Mouse (Mus musculus): ENCODE results near the gene Dnm3. TPM values are rescaled to one million over a fixed set of nuclear protein-coding genes. Genes with fewer than 3 reads are reported as not detected.

The Dnm3 gene
- total RNA-seq, 4 experiments from 2014 or later = 4.6 to 7.6 (median 6.2) TPM

GRCm38 (mm10) chr1:162162677-162163076 lies 315.2 kb downstream of the Dnm3 start:
- DNase-seq (ENCODE audit: low spot score in 2 of 2) = no peak

GRCm38 (mm10) chr1:162162249-162162648 lies 315.6 kb downstream of the Dnm3 start:
- no peak for DNase-seq (ENCODE audit: low spot score in 2 of 2)

- no peak for DNase-seq (ENCODE audit: low spot score in 2 of 2)
These were observed 317.1 kb downstream of the Dnm3 start for GRCm38 (mm10) chr1:162160718-162161117.

DNA sequence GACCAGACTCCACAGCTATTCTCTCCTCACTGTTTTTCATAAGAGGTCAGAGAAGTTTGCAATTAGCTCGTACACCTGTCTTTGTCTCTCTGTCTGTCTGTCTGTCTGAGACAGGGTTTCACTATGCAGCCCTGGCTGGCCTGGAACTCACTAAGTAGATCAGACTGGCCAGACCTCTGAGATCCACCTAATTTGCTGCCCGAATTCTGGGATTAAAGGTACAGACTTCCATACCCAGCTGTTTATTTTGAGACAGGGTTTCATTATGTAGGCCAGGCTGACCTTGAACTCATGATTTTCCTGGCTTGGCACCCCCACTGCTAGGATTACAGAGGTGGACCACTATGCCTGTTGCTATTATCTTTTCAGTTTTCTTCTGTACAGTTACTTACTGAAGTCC lies 319.3 kb downstream of the Dnm3 start:
- no peak for DNase-seq (ENCODE audit: low spot score in 2 of 2)

- DNase-seq (ENCODE audit: low spot score in 2 of 2) = no peak
These were observed 320.2 kb downstream of the Dnm3 start for GRCm38 (mm10) chr1:162157659-162158058.

- no peak for DNase-seq (ENCODE audit: low spot score in 2 of 2)
These were observed 321.0 kb downstream of the Dnm3 start for GRCm38 (mm10) chr1:162156873-162157272.

DNA sequence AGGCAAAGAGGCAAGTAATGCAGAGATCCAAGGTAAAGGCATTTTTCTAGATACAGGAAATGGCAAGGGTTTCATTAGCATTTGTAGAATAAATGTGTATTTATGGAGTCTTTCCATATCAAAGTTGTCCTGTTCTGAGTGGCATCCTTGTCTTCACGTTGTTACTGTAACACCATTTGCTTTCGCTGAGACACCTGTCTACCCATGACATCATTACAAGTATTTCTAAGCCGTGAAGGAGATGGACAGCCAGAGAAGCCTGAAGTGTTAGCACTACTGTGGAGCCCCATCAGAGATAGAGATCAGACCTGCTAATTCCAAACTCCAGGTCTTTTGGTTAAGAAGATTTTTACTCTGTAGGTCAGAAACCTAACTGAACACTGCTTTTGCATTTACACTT lies 322.3 kb downstream of the Dnm3 start:
- no peak for DNase-seq (ENCODE audit: low spot score in 2 of 2)

- no peak for DNase-seq (ENCODE audit: low spot score in 2 of 2)
These were observed 324.7 kb downstream of the Dnm3 start for GRCm38 (mm10) chr1:162153118-162153517.

DNA sequence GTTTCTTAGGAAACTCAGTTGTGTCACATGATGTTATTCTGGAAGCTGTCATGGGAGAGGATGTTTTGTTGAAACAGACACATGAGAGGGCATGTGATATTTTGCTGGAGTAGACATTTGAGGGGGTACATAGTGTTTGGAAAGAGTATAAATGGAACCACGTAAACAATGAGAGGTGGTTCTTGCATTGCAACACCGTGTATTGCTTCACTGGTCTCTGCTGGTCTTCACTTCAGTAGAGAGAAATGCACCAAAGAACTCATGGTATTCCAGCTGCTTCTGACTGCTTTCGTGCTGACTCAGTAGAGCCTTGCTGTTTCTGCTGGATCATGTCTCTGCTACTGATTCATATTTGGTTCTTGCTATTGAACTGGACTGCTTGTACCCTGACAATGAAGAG lies 328.1 kb downstream of the Dnm3 start:
- DNase-seq (ENCODE audit: low spot score in 2 of 2) = no peak

- DNase-seq (ENCODE audit: low spot score in 2 of 2) = no peak
These were observed 330.3 kb downstream of the Dnm3 start for GRCm38 (mm10) chr1:162147554-162147953.

DNA sequence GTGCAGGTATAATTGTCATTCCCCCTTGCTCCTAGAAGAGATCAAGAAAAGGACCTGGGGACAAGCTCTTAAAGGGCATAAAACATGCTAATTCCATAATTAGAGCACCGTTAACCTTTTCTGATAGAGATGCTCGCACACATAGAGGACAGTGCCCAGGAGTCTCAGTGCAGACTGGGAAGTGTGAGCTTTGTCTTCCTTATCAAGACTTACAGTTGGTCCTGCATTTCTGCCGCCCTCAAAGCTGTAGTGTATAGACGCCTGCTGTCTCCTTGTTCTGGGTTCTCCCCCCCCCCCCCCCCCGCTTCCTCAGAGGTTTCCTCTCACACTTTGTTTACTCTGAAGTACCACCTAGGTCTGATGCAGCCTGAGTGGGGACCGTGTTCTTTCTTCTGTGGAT lies 332.1 kb downstream of the Dnm3 start:
- no peak for DNase-seq (ENCODE audit: low spot score in 2 of 2)

DNA sequence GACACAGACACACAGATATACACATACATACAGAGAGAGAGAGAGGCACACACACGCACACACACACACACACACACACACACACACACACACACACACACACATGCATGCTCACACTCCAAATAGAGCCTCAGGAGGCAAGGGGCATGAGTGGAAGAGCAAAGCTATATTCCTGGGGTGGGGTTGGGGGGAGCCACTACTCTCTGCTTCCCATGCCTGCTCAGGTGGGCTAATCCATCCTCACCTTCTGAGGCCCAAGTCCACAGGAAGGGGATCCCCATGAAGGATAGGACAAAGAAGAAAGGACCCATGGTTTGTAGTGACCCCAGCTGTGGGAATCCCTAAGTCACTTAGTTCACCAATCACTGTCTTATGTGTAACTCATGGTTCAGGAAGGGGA lies 332.8 kb downstream of the Dnm3 start:
- no peak for DNase-seq (ENCODE audit: low spot score in 2 of 2)

DNA sequence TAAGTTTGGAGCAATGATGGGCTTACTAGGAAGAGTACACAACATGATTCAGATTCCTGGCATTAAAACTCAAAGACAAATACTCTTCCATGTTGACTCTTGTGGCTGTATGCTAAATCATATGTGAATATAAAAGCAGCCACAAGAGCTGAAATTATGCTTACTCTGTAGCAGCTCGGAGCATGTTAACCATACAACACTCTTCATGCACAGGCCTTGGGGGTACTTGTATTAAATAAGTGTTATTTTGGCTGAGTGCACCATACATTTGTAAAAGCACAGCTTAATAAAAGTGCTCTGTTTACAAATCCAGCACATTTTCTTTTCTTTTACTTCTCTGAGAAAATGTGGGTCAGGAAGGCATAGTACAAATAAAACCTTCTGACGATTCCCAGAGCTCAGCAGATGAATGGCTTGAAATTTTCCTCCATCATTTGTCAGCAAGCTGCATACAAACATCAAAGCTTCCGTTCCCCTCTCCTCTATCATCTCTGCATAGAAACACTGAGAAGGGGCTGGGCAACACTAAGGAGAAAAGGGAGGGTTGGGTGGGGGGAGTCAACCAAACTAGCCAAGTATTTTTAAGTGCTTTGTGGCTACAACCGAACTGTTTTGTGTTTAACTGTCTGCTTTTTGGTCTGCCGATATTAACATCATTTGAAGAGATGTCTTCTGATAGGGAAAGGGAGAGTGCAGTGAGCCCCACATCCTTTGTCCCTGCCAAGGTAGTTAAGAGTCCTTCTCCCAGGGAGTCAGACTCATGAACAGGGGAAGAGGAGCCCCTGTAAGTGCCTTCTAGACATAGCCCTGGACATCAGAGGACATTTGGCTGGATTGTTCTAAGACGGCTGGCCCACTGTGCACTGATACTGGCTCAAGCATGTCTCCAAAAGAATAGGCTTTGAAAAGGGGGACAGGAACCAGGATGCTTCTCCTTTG lies 333.6 kb downstream of the Dnm3 start:
- no peak for DNase-seq (ENCODE audit: low spot score in 2 of 2)

GRCm38 (mm10) chr1:162142285-162142684 lies 335.5 kb downstream of the Dnm3 start:
- DNase-seq (ENCODE audit: low spot score in 2 of 2) = no peak

DNA sequence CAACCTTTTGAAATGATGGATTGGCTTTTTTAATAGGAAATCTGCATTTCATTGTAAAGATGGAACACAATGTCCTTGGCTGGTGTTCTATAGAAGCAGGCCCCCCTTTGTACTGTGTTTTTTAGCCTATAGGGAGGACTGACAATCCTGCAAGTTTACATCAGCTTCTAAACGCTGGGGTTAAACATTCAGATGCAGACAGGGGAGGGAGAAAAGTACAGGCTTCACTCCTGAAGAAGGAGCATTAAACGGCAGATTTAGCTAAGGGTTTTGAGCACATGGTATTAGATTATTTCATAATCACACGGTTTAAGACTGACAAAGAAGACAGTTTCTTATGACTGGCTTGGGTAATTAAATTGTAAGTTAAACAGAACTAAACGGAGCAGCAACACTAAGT lies 341.5 kb downstream of the Dnm3 start:
- DNase-seq (ENCODE audit: low spot score in 2 of 2) = no peak

DNA sequence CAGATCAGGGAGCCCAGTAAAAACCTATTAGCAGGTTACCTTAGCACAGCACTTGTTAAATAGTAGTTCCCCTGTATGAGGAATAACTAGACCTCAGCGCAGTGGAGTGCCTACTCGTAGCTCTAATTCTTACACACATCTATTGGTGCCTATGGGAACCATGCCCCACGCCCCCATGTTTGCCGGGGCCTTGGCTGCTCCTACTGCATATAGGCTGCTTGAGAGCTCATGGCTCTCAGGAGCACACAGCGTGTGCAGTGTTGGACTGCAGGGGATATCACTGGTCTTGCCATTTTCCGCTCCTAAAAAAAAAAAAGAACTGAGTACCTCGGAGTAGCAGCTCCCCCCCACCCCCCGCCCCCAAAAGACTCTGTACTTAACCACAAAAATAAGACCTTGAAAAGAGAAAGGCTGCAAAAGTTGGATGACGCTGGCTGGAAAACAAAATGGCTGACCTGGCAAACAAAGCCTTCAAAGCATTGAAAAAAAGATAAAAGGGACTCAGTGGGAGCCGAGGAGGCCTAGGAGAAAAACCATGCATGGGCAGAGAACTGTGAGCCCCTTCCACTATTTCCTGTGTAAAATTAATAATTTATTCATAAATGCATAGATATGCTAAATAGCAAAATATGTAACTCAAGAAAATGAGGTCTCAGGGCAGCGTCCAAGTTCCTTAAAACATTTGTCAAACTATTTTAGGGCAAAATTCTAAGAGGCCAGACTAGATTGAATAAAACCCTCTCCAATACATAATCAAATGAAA lies 342.2 kb downstream of the Dnm3 start:
- no peak for DNase-seq (ENCODE audit: low spot score in 2 of 2)

GRCm38 (mm10) chr1:162134651-162135066 lies 343.2 kb downstream of the Dnm3 start:
- DNase-seq (ENCODE audit: low spot score in 2 of 2) = no peak

GRCm38 (mm10) chr1:162132908-162133641 lies 344.8 kb downstream of the Dnm3 start:
- DNase-seq (ENCODE audit: low spot score in 2 of 2) = peak; percentile 6 to 7

DNA sequence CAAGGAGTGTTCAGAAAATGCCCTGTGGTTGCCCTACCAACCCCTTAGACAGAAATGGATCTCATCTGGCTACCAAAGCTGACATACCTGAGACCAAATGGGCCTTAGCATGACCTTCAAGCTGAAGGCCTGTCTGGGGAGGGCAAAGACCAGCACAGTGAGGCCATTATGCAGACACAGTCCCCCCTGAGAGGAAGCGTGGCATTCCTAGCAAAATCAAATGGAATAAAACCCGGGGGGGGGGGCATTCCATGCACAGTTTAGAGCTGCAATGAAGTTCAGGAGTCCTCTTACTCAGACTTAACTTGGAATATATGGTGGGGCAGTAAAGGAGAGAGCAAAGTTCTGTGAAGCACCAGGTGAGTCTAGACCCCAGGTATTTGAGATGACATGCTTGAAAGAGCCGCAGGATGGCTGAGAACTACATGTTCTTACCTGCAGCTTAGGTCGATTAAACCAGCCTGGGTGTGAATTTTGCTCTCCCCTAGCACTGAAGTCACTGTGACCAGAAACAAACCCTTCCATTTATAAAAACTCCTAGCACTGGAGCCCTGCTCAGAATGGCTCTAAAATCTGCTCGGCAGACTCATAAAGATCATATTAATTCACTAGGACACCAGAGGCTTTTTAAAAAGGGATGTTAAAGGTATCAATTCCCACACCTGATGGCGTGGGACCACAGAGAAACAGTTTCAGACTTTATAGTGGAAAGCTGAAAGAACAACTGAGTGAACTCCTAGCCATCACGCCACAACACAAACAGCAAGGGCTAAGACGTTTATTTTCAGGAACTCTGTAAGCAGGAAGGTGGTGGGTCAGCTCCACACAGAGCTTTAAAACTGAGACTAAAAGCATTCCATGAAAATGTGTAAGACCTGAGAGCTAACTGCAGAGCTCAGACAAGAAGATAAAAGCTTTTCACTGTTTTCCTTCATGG lies 350.7 kb downstream of the Dnm3 start:
- DNase-seq (ENCODE audit: low spot score in 2 of 2) = no peak

DNA sequence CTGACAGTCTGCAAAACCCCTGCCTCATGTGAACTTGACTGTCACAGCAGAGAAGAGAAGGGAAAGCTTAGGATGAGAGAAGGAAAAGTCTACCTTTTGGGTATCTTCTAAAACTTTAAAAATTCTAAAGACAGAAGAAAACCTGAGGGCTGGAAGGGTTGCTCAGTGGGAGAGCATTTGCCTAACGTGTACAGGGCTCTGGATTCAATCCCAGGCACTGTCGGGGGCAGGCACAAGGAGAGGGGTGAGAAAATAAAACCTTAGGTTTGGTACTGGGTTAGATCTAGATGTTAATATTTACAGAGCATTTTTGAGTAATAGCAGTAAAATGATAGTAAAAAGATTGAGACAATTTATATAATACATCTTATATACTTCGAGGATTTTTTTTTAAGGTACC lies 353.4 kb downstream of the Dnm3 start:
- no peak for DNase-seq (ENCODE audit: low spot score in 2 of 2)

Data from gastrocnemius, adult 8-10 months (tissue).